Mouse (Mus musculus): Measurements from ENCODE around the gene Hoxc9.

GRCm38 (mm10) chr15:103011928-103012486 is 35.8 kb downstream of the Hoxc9 start:
- no peak for TF ChIP-seq CTCF (IDR thresholded peaks at IDR 0.05; ENCODE audit: borderline replicate concordance, extremely low read depth, insufficient read depth, insufficient read length)
- no peak for TF ChIP-seq POLR2A (IDR thresholded peaks at IDR 0.05; ENCODE audit: borderline replicate concordance, extremely low read depth, insufficient read depth, insufficient read length, poor library complexity, severe bottlenecking)

All from brain, embryonic 14.5 days (tissue).